Mouse (Mus musculus) spleen, adult 2 months (tissue): Measurements from ENCODE around the gene Sh3gl2. TPM values are rescaled to one million over a fixed set of nuclear protein-coding genes. Genes with fewer than 3 reads are reported as not detected.

Source experiments
- DNase-seq, 2 experiments: peaks; one replicate each; pipeline versions ENCODE4 v3.0.0 to v3.0.0-alpha.2; 2012 to 2021; ENCODE audit warnings: low spot score in 2 of 2, low read depth in 1 of 2
- H3K27ac ChIP-seq: fragments of 200-500 bp; 2 replicates; pipeline ENCODE4 v1.5.1; 2012; ENCODE audit warnings: low read length, inconsistent platforms; ENCODE audit not compliant: insufficient read depth
- H3K27me3 ChIP-seq: fragments of 200-500 bp; 2 replicates; pipeline ENCODE4 v1.6.1; 2012; ENCODE audit warnings: mild to moderate bottlenecking, moderate library complexity, low read length, inconsistent platforms; ENCODE audit not compliant: control insufficient read depth, insufficient read depth
- H3K36me3 ChIP-seq: fragments of 200-500 bp; 2 replicates; pipeline ENCODE4 v1.6.1; 2012; ENCODE audit warnings: mild to moderate bottlenecking, low read length, inconsistent platforms; ENCODE audit not compliant: control insufficient read depth, insufficient read depth
- H3K4me1 ChIP-seq: fragments of 200-500 bp; 2 replicates; pipeline ENCODE4 v1.6.1; 2011; ENCODE audit warnings: inconsistent platforms; ENCODE audit not compliant: control insufficient read depth, insufficient read depth, insufficient read length
- H3K4me3 ChIP-seq: fragments of 200-500 bp; 2 replicates; pipeline ENCODE4 v1.5.1; 2011; ENCODE audit warnings: mild to moderate bottlenecking, inconsistent platforms; ENCODE audit not compliant: insufficient read depth, insufficient read length; ENCODE audit errors: extremely low read depth
- CTCF ChIP-seq: fragments of 200-500 bp; IDR thresholded peaks from 2 replicates; pipeline ENCODE4 v1.5.1; 2011; ENCODE audit warnings: mild to moderate bottlenecking, inconsistent platforms; ENCODE audit not compliant: insufficient read depth, insufficient read length, insufficient replicate concordance; ENCODE audit errors: extremely low read depth
- POLR2A ChIP-seq: fragments of 200-500 bp; IDR thresholded peaks from 2 replicates; pipeline ENCODE4 v1.6.1; 2011; ENCODE audit warnings: low read depth, low read length, inconsistent platforms
- WGBS: fragments of 180-500 bp; shearing (Covaris S2); methylation state at CpG from one replicate; pipeline ENCODE4 v1.1.7; 2018; 5-methylcytosine and 5-hydroxymethylcytosine counted together
- polyA plus RNA-seq: library from polyadenylated mRNA; depleted of rRNA; stranded (reverse); fragments of >200 nt; gene quantifications from 2 replicates; pipeline ENCODE4 v1.2.3, GENCODE M21; 2012

The Sh3gl2 gene
- polyA plus RNA-seq, 1 experiment = 0.12 TPM

DNA sequence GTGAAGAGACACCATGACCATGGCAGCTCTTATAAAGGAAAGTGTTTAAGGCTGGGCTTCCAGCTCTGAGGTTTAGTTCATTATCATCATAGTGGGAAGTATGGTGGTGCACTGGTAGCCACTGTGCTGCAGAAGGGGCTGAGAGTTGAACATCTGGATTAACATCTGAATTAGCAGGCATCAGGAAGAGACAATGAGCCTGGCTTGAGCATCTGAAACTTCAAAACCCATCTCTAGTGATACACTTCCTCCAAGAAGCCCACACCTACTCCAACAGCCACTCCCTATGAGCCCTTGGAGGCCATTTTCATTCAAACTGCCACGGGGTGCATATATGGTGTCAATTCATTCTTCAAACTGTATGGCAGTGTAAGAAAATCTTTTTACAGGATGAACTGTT is 3.6 kb downstream of the Sh3gl2 start:
- TF ChIP-seq CTCF (no peak), POLR2A (no peak)
- H3K4me1 ChIP-seq = no peaks in the 10 kb centered on the region
- WGBS = 63% methylated on average over 1 of the region's 1 CpGs

DNA sequence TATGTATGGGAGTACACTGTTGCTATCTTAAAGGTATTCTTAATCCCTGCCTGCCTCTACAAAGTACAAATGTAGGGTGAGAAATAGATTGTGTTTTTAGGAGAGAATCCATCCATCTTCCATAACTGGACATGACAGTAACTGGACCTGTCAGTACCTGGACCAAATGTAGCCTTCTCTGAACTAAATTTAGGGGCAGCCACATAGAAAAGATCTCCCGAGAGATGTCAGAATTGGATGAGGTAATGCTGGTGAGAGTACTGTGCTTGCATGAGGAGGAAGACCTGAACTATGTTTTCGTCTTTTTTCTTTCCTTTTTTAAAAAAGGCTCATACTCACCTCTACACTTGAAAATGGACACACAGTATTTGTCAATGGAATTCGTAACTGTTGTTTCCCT is 6.0 kb downstream of the Sh3gl2 start:
- H3K4me3 ChIP-seq = no peak overlapping the region
- H3K27me3 ChIP-seq = peaks cover under 1% of the 10 kb centered on the region; the same call in 1 of the 2 replicates
- H3K27ac ChIP-seq = no peak overlapping the region
- no peak for DNase-seq
- 87% methylated on average over 3 of the region's 3 CpGs for WGBS
- H3K4me1 ChIP-seq = no peaks in the 10 kb centered on the region
- no peaks in the 10 kb centered on the region for H3K36me3 ChIP-seq
- TF ChIP-seq CTCF (no peak), POLR2A (no peak)

More for the DNA sequence above, 3.6 kb downstream of the Sh3gl2 start:
- peaks cover 7% of the 10 kb centered on the region for H3K27me3 ChIP-seq
- no peak for DNase-seq
- H3K4me3 ChIP-seq = no peak overlapping the region
- no peak overlapping the region for H3K27ac ChIP-seq
- H3K36me3 ChIP-seq = no peaks in the 10 kb centered on the region

DNA sequence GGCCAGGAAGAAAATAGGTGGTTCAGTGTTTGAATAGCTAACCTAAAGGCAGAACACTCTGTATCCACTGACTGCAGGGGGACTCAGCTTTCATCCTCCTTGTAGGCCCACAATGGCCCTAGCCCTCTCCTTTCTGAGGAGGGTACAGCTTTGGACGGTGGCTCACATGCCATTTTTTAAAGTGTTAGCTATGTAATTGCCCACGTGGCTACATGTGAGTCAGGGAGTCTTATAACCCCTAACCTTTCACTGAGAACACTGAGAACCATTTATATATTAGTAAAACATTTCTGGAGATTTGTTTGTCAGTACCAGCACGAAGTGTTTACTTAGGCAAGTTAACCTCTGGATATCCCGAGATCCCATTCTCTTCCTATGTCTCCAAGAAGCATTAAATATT is 12.1 kb downstream of the Sh3gl2 start:
- Histone ChIP-seq H3K27me3 (no peaks in the 10 kb centered on the region), H3K4me1 (no peaks in the 10 kb centered on the region), H3K36me3 (no peaks in the 10 kb centered on the region), H3K27ac (no peak overlapping the region), H3K4me3 (no peak overlapping the region)
- 77% methylated on average over 4 of the region's 4 CpGs for WGBS
- DNase-seq = no peak
- TF ChIP-seq CTCF = no peak
- no peak for TF ChIP-seq POLR2A

DNA sequence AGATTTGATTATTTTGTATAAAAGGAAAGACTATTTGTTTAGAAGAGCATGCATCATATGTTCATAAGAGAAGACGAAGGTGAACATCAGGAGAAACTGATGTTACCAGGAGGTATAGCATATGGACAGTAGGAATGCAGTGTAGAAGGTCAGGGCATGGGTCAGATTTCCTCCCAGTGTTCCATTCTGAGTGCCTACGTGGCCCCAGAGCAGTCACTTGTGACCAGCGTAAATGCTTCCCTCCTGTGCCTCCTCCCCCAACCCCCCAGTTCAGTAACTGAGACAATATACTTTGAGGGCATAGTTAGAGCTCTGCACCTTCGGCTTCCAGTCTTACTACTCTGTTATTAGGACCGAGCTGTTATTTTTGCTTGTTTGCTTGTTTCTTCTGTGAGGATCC is 17.8 kb downstream of the Sh3gl2 start:
- Histone ChIP-seq H3K36me3 (no peaks in the 10 kb centered on the region), H3K4me1 (no peaks in the 10 kb centered on the region), H3K27ac (no peak overlapping the region), H3K27me3 (no peaks in the 10 kb centered on the region), H3K4me3 (no peak overlapping the region)
- no peak for DNase-seq
- 75% methylated on average over 5 of the region's 5 CpGs for WGBS
- TF ChIP-seq CTCF (no peak), POLR2A (no peak)

DNA sequence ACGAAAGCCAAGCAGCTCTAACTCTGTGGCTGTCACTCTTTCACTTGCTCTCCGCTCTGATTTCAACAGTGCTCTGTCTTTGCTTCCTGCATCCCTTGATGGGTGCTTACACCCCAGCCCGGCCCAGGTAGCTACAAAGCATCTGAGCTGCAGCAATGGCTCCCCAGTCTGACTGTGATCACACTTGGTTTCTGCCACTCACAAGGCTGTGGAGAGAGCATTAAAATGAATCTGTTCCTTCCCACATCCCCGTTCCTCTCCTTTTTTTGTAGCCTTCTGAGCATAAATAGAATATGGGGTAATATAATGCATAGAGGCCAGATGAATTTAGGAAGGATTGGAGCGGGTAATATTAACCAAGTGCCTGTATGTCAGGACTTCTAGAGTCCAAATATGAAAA is 21.8 kb downstream of the Sh3gl2 start:
- H3K36me3 ChIP-seq = no peaks in the 10 kb centered on the region
- no peaks in the 10 kb centered on the region for H3K27me3 ChIP-seq
- H3K27ac ChIP-seq = no peak overlapping the region
- no peak for TF ChIP-seq CTCF
- TF ChIP-seq POLR2A = no peak
- H3K4me1 ChIP-seq = no peaks in the 10 kb centered on the region
- no peak for DNase-seq
- WGBS = 80% methylated on average over 5 of the region's 5 CpGs
- no peak overlapping the region for H3K4me3 ChIP-seq

DNA sequence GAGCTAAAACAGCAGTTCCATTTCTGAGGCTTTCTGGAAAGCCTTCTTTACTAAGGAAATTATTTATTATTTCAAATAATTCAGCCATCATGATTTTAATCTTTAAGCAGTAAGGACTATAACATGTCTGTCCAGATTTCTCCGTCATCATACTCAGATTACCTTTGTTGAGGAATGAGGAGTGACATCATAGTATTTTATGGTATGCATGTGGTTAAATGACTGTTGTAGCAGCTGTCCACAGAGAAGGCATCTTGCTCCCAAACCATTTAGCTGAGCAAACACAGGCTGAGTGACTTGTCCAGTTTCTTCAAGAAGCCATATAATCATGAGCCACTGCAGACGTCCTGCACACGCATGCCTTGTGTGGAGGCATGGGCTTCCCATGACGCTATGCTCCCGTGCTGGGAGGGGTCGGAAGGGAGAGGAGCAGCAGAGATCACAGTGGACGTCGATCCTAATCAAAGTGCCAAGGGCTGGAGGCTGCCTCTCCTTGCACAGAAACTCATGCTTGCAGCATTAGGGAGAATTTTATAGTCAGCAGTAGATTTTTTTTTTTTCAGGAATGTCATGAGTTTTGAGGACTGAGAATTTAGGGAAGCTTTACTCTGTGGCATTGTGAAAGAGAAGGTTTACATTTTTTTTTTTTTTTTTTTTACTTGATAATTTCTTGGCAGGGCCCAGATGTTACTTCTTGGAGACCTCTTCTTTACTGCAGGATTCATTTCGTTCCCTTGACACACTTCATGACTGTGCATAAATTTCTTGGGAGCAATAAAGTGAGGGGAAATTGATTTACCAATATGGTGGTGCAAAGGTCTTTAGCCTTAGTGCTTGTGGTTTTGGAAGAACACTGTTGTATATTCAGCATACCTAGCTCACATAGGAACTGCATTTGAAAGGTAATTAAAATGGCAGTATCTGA is 23.0 kb downstream of the Sh3gl2 start:
- Histone ChIP-seq H3K27ac (no peak overlapping the region), H3K4me1 (no peaks in the 10 kb centered on the region), H3K4me3 (no peak overlapping the region), H3K27me3 (no peaks in the 10 kb centered on the region), H3K36me3 (no peaks in the 10 kb centered on the region)
- no peak for DNase-seq
- 82% methylated on average over 9 of the region's 9 CpGs for WGBS
- TF ChIP-seq POLR2A = no peak
- TF ChIP-seq CTCF = no peak

DNA sequence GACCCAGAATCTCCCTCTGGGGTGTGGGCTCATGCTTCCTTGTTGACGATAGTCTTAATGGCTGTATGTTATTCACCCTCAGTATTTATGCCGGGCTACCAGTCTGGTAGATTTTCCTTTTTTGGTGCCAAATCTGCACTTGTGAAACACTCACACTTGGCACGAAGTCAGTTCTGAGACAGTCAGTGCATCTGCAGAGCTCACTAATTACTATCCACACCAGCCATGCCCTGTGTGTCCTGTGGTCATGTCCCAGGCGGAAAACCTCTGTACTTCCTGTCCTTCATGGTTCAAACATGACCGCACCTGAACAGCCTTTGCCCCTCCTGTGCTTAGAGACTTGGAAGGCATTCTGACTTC is 23.6 kb downstream of the Sh3gl2 start:
- no peaks in the 10 kb centered on the region for H3K4me1 ChIP-seq

More for the DNA sequence above, 23.6 kb downstream of the Sh3gl2 start:
- WGBS = 87% methylated on average over 5 of the region's 5 CpGs
- Histone ChIP-seq H3K27me3 (no peaks in the 10 kb centered on the region), H3K4me3 (no peak overlapping the region), H3K36me3 (no peaks in the 10 kb centered on the region), H3K27ac (no peak overlapping the region)
- no peak for TF ChIP-seq POLR2A
- TF ChIP-seq CTCF = no peak
- DNase-seq = no peak
